In the genomic region with DNA sequence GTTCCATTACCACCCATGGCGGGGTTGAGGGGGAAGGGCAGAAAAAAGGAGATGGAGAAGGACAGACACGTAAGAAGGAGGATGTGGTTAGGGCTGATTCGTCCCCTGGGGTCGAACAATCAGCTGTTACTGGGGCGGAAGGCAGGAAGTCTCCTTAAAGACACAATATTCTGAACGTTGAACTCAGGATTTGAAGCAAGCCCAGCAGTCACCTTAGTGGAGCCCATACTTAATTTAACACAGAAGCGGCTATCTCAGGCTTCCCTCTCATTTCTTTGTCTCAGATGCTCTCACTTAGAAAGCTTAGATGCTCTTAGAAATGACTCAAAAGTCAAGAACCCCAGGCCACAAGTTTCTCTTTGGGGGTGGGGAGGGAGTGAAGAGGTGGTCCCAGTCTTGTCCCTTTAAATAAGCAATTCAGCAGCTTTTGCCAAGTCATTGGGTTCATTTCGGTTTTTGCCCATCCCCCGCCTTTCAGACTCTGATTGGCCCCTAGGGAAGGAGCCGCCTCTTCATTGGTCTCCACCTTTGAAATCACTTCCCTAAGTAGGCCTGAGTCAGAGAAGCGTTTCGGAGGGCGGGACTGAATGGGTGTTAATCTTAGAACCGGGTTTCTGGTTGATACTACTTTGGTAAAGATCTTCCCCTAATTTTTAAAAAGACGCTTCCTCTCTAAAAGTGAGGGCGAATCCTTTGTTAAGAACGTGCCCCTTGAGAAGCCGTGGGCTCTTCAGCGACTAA, we compare ENCODE assay signal across 8 mouse cellular contexts. TPM values are rescaled to one million over a fixed set of nuclear protein-coding genes. Genes with fewer than 3 reads are reported as not detected.
A peak's percentile ranks its signal among the peaks of the same experiment; 100 is the strongest.
DNase-seq lines count a peak whose midpoint lies in the region; ATAC-seq lines count a peak whose summit lies in the region.

No protein-coding gene starts in this region.

- 4% methylated on average over 19 of the region's 19 CpGs for WGBS in intestine, embryonic 15.5 days

- H3K4me1 ChIP-seq in intestine, embryonic 15.5 days (replicated peaks) = peaks cover 30% of the 10 kb centered on the region

- 0 out of 2 replicates have a peak, but pooled peaks cover 2% of the 10 kb centered on the region for H3K36me3 ChIP-seq in intestine, embryonic 15.5 days

- H3K4me3 ChIP-seq in intestine, embryonic 15.5 days (replicated peaks) = peak overlapping the region; percentile 65

- H3K27ac ChIP-seq in intestine, embryonic 15.5 days = peak overlapping the region; percentile 96

- H3K9me3 ChIP-seq in intestine, embryonic 15.5 days = no peaks in the 10 kb centered on the region

- peak; percentile 94 for DNase-seq in adrenal gland, adult 2 months
- peak; percentile 94 for DNase-seq in embryo, embryonic 11 days
- DNase-seq in gastrocnemius, postnatal 25 days = peak; percentile 90
- peak; percentile 93 to 94 for DNase-seq in left cerebral cortex, postnatal 14 days (ENCODE audit: low spot score in 2 of 2)
- DNase-seq in right cerebral cortex, postnatal 14 days = peak; percentile 87
- peak; percentile 86 for DNase-seq in urinary bladder, postnatal 4 days (ENCODE audit: low spot score in 2 of 2)

- peak overlapping the region; percentile 48 for H3K9ac ChIP-seq in intestine, embryonic 15.5 days

- ATAC-seq in intestine, embryonic 15.5 days = peak; percentile 52
- ATAC-seq in megakaryocyte-erythroid progenitor cell, adult 5-6 weeks (replicated peaks; ENCODE audit: low FRiP score, low TSS enrichment, poor library complexity, severe bottlenecking) = peak; percentile 58

- H3K27me3 ChIP-seq in intestine, embryonic 15.5 days (replicated peaks) = no peaks in the 10 kb centered on the region

- peak overlapping the region; percentile 69 for H3K4me2 ChIP-seq in intestine, embryonic 15.5 days (replicated peaks)

- intact Hi-C loops in left cerebral cortex, postnatal 14 days (cut with DNase I) = no loop called here

RNA-seq across cellular contexts. Expression of gene Tlcd2, which starts 1.2 kb away (rescaled TPM):
- 1 to 10 TPM; 7.6 to 9.7 TPM for total RNA-seq in adrenal gland, adult 2 months (2021)
- polyA plus RNA-seq in adrenal gland, adult 2 months (2012; rRNA removed) = 22.2 and 27.3 TPM in 2 replicates
- total RNA-seq in gastrocnemius, postnatal 25 days (2021) = 1 to 10 TPM; 3.9 to 6.9 TPM
- 17.7 and 20.3 TPM in 2 replicates for polyA plus RNA-seq in intestine, embryonic 15.5 days (2015; fragmentation: Nextera tagmentation; extraction: Ambion mirVana)
- under 1 TPM; 0.33 to 0.95 TPM for total RNA-seq in left cerebral cortex, postnatal 14 days (2021)
- 13.8 and 19.9 TPM in 2 replicates for total RNA-seq in megakaryocyte-erythroid progenitor cell, adult 5-6 weeks (2014; fragmentation: Nextera tagmentation)
- total RNA-seq in megakaryocyte-erythroid progenitor cell, adult 5-6 weeks (2017) = 9.5 and 14.7 TPM in 2 replicates

RNA-seq across cellular contexts. Expression of gene Wdr81, which starts 5.8 kb away (rescaled TPM):
- 10 to 100 TPM; 15.5 to 15.6 TPM for total RNA-seq in adrenal gland, adult 2 months (2021)
- polyA plus RNA-seq in adrenal gland, adult 2 months (2012; rRNA removed) = 28.2 and 34.1 TPM in 2 replicates
- total RNA-seq in gastrocnemius, postnatal 25 days (2021) = 1 to 10 TPM; 4.7 to 5.7 TPM
- 6.1 and 7.0 TPM in 2 replicates for polyA plus RNA-seq in intestine, embryonic 15.5 days (2015; fragmentation: Nextera tagmentation; extraction: Ambion mirVana)
- 10 to 100 TPM; 20.0 to 20.7 TPM for total RNA-seq in left cerebral cortex, postnatal 14 days (2021)
- 24.6 and 32.2 TPM in 2 replicates for total RNA-seq in megakaryocyte-erythroid progenitor cell, adult 5-6 weeks (2014; fragmentation: Nextera tagmentation)
- total RNA-seq in megakaryocyte-erythroid progenitor cell, adult 5-6 weeks (2017) = 7.1 and 23.4 TPM in 2 replicates

RNA-seq across cellular contexts. Expression of gene Serpinf2, which starts 20.9 kb away (rescaled TPM):
- 1 to 10 TPM in 1 of 2 experiments, not detected in 1; 2.6 TPM for total RNA-seq in adrenal gland, adult 2 months (2021)
- polyA plus RNA-seq in adrenal gland, adult 2 months (2012; rRNA removed) = 0.09 and 1.2 TPM in 2 replicates
- total RNA-seq in gastrocnemius, postnatal 25 days (2021) = not detected
- 20.4 and 26.4 TPM in 2 replicates for polyA plus RNA-seq in intestine, embryonic 15.5 days (2015; fragmentation: Nextera tagmentation; extraction: Ambion mirVana)
- total RNA-seq in left cerebral cortex, postnatal 14 days (2021) = not detected
- 1.3 TPM in 1 of 2 replicates, not detected in the other for total RNA-seq in megakaryocyte-erythroid progenitor cell, adult 5-6 weeks (2014; fragmentation: Nextera tagmentation)
- not detected in 2 replicates for total RNA-seq in megakaryocyte-erythroid progenitor cell, adult 5-6 weeks (2017)

RNA-seq across cellular contexts. Expression of gene Prpf8, which starts 26.3 kb away (rescaled TPM):
- total RNA-seq in adrenal gland, adult 2 months (2021) = 100 to 1,000 TPM; 132 to 162 TPM
- polyA plus RNA-seq in adrenal gland, adult 2 months (2012; rRNA removed) = 43.2 and 58.6 TPM in 2 replicates
- 10 to 100 TPM; 56.9 to 59.4 TPM for total RNA-seq in gastrocnemius, postnatal 25 days (2021)
- polyA plus RNA-seq in intestine, embryonic 15.5 days (2015; fragmentation: Nextera tagmentation; extraction: Ambion mirVana) = 47.5 and 48.2 TPM in 2 replicates
- total RNA-seq in left cerebral cortex, postnatal 14 days (2021) = 100 to 1,000 TPM; 115 to 116 TPM
- 160 and 198 TPM in 2 replicates for total RNA-seq in megakaryocyte-erythroid progenitor cell, adult 5-6 weeks (2014; fragmentation: Nextera tagmentation)
- total RNA-seq in megakaryocyte-erythroid progenitor cell, adult 5-6 weeks (2017) = 118 and 144 TPM in 2 replicates

RNA-seq across cellular contexts. Expression of gene Serpinf1, which starts 37.8 kb away (rescaled TPM):
- 10 to 100 TPM; 21.4 to 31.3 TPM for total RNA-seq in adrenal gland, adult 2 months (2021)
- 43.7 and 74.1 TPM in 2 replicates for polyA plus RNA-seq in adrenal gland, adult 2 months (2012; rRNA removed)
- total RNA-seq in gastrocnemius, postnatal 25 days (2021) = 10 to 100 TPM; 98.5 to 98.7 TPM
- 41.1 and 48.0 TPM in 2 replicates for polyA plus RNA-seq in intestine, embryonic 15.5 days (2015; fragmentation: Nextera tagmentation; extraction: Ambion mirVana)
- 10 to 100 TPM; 16.4 to 17.5 TPM for total RNA-seq in left cerebral cortex, postnatal 14 days (2021)
- total RNA-seq in megakaryocyte-erythroid progenitor cell, adult 5-6 weeks (2014; fragmentation: Nextera tagmentation) = 0.59 TPM in 1 of 2 replicates, not detected in the other
- total RNA-seq in megakaryocyte-erythroid progenitor cell, adult 5-6 weeks (2017) = 0.47 and 6.4 TPM in 2 replicates

Comparison
In these comparisons a context has a peak if more than half of its experiments do, and no peak if none do; other contexts are left out.
1. Peak in every context shown above with its lines: DNase-seq, ATAC-seq, H3K4me3 ChIP-seq and H3K27ac ChIP-seq.